Mouse (Mus musculus) brain, embryonic 18.5 days (tissue): ENCODE data around the gene Tpm4.

Experiments used
- DNase-seq: peaks from one replicate; pipeline ENCODE4 v3.0.0-alpha.2; 2012; ENCODE audit warnings: low read depth, low spot score

Tpm4 gene

DNA sequence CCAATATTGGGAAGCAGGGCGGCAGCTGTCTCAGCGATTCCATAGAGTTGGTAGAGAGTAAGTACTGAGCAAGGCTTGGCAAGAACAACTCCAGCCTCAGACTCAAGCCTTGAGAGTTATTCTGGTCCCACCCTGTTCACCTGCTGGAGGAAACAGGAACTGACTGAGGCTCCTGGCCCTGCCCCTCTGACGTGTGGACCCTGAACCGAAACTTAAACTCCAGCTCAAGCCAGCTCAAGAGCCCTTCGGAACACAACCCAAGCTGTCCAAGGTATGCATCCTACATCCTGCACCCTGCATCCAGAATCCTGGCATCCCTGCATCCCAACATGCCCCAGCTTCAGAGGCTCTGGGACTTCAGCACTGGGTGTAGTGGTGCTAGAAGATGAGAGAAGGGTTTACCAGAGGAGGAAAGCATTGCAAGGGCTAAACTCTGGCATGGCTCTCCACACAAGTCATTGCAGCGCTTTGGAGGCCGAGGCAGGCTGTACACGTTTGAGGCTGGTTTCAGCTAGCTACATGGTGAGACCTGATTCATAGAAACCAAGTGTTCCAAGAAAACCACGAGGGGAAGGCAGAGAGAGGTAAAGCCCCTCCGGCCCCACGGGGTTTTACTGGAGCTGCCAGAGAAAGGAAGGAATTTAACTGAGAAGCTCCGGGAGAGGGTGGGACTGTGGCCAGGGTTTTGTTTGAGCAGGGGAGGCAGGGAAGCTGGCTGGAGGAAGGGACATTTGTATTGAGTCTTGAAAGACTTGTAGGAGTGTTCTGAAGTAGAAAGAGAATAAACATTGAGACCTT lies 54.8 kb downstream of the Tpm4 start, which contains the start of gene Hsh2d:
TSS of gene Hsh2d (plus strand) at position 222 of the 798 bp plus-strand sequence.
- no peak for DNase-seq

DNA sequence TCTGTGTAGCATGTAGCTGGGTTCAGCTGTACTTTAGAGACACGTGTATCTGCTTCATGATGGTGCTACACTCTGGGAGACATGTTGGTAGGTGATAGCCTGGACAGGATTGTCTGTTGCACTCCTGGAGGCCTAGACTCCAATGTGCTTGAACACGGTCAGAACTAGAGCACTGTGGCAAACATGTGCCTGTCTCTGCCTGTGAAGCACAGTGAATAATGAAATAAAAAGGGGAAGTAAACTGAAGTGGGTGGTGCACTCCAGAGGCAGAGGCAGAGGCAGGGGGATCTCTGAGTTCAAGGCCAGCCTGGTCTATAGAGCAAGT lies 55.4 kb downstream of the Tpm4 start:
- no peak for DNase-seq

DNA sequence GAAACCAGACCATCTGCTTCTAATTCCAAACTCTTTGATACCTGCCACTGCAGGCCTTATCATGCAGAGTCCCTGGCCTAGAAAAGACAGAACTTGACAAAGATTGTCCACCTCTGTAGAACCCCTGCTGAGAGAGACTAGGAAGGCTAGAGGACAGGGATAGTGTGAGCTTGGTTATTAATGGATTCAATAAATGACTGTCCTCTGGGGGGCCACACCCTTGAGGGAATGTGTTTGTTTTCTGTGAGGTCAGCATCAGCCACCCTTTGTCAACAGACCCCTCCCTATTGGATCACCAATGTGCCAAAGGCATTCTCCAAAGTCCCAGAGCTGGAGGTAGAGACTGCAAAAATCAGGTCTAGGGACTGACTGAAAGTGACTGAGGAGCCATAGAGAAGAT lies 57.3 kb downstream of the Tpm4 start:
- no peak for DNase-seq

DNA sequence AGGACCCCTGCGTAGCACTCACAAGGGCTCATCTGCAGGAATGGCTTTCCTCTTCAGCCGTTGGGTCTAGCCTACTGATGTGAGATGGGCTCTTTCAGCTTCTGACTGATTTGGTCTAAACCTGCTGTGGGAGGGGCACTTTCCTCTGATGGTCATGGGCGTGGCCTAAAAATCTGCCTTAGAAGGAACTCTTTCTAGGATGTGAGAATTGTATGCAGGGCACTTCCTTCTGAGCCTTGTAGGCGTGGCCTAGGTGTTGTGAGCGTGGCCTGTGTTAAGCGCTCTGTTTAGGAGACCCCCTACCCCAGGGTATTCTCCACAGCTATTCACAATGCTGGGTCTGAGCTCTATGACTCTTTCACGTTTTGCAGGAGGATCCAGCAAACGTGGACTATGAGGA lies 63.2 kb downstream of the Tpm4 start:
- no peak for DNase-seq
